12 mouse cellular contexts compared by ENCODE assay signal in the genomic region with DNA sequence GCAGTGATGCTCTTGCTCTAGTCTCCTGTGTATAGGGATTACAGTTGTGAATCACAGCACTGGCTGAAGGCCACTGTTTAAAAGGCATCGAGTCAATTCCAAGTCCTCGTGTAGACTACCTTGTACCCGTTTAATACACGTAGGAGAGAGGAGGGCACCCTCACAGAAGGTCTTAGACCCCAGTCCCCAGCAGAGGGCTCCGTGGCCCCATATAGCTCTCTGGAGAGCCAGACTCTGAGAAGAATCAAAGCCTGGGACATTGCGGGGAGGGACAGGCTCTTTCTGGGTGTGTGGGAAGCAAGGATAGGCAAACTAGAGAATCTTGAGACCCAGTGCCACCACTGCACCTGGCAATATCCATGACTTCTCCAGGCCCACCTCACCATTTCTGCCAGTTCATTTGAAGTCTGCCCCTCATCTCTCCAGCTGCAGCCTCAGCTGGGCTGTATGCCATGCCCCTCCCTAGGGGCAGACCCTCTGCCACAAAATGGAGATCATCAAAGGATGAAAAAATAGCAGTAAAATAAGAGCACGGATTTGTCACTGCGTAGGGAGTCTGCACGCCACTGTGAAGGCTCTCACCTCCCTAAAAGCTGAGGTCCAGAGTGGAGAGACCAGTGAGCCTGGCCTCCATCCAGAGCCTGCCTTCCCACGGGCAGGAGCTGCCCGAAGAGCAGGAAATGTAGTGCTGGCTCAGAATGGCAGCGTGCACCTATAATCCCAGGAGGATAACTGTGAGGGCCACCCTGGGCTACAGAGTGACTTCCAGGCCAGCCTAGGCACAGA. TPM values are rescaled to one million over a fixed set of nuclear protein-coding genes. Genes with fewer than 3 reads are reported as not detected.
DNase-seq lines count a peak whose midpoint lies in the region; ATAC-seq and TF ChIP-seq lines count a peak whose summit lies in the region.
"Had no signal": no experiment of that assay in that cellular context is flagged by ENCODE, and none has a peak within 500 bp of the region (broad histone marks: within the 10 kb centered on the region; RNA-seq: fewer than 3 reads in every experiment).

No protein-coding gene starts in this region.

- no peak overlapping the region for H3K4me3 ChIP-seq in CH12.LX (replicated peaks in 1 of 3; ENCODE audit: low read depth in 2 of 3, low read length in 2 of 3, poor library complexity in 1 of 3)
- H3K4me3 ChIP-seq in hindbrain, embryonic 15.5 days = peak overlapping the region; percentile 68; the same call in 1 of the 2 replicates
- H3K4me3 ChIP-seq: kidney, embryonic 15.5 days; lung, embryonic 15.5 days had no signal

- no peaks in the 10 kb centered on the region for H3K79me2 ChIP-seq in CH12.LX (replicated peaks; ENCODE audit: control insufficient read depth, extremely low read depth, insufficient read depth, poor library complexity, severe bottlenecking)

- H3K9me3 ChIP-seq in CH12.LX (replicated peaks; ENCODE audit: low read length) = no peaks in the 10 kb centered on the region
- no peaks in the 10 kb centered on the region for H3K9me3 ChIP-seq in hindbrain, embryonic 15.5 days
- H3K9me3 ChIP-seq: kidney, embryonic 15.5 days; lung, embryonic 15.5 days had no signal

- no peak for TF ChIP-seq CTCF in CH12.LX (conservative IDR thresholded peaks at IDR 0.05 in 1 of 2, IDR thresholded peaks at IDR 0.05 in 1 of 2; ENCODE audit: low read depth in 2 of 2, low read length in 2 of 2)
- TF ChIP-seq CTCF in brain, embryonic 14.5 days (IDR thresholded peaks at IDR 0.05; ENCODE audit: borderline replicate concordance, extremely low read depth, insufficient read depth, insufficient read length) = peak; percentile 13; the same call in 1 of the 2 replicates

- ATAC-seq in hindbrain, embryonic 15.5 days (ENCODE audit: low FRiP score, low read depth) = no peak
- no peak for ATAC-seq in monocyte, adult 5-6 weeks (replicated peaks; ENCODE audit: insufficient number of reproducible peaks, low FRiP score, low TSS enrichment, poor library complexity, severe bottlenecking)

- TF ChIP-seq POLR2A in CH12.LX (IDR thresholded peaks at IDR 0.05; ENCODE audit: low read depth, low read length) = no peak
- TF ChIP-seq POLR2A in brain, embryonic 14.5 days (IDR thresholded peaks at IDR 0.05; ENCODE audit: borderline replicate concordance, extremely low read depth, insufficient read depth, insufficient read length, poor library complexity, severe bottlenecking) = no peak

- no peak for TF ChIP-seq EP300 in CH12.LX (IDR thresholded peaks at IDR 0.05; ENCODE audit: low read length)

- H3K4me2 ChIP-seq in CH12.LX (ENCODE audit: insufficient read depth, low read depth, poor library complexity, severe bottlenecking) = no peak overlapping the region
- peak overlapping the region; percentile 83 for H3K4me2 ChIP-seq in hindbrain, embryonic 15.5 days
- H3K4me2 ChIP-seq: kidney, embryonic 15.5 days; lung, embryonic 15.5 days had no signal

- in situ Hi-C loops in CH12.LX (cut with MboI; ENCODE audit: low pct_ligation_motif_present, low pct_unique_long_range_greater_than_20kb, low sequenced_read_pairs) = no loop called here

- peak; percentile 34 for DNase-seq in heart, postnatal 4 days
- DNase-seq in heart, postnatal 25 days (ENCODE audit: low spot score) = no peak
- no peak for DNase-seq in CH12.LX (ENCODE audit: extremely low read depth)
- no peak for DNase-seq in brain, embryonic 14.5 days (ENCODE audit: low read depth)
- no peak for DNase-seq in lung, postnatal 36 days
- DNase-seq: thymus, postnatal 36 days had no signal

- no peaks in the 10 kb centered on the region for H3K4me1 ChIP-seq in CH12.LX (ENCODE audit: control insufficient read depth in 1 of 2, insufficient read depth in 2 of 2)
- H3K4me1 ChIP-seq in hindbrain, embryonic 15.5 days (replicated peaks) = peaks cover 67% of the 10 kb centered on the region

- H3K27me3 ChIP-seq in CH12.LX (replicated peaks) = peaks cover 83% of the 10 kb centered on the region
- H3K27me3 ChIP-seq in hindbrain, embryonic 15.5 days = no peaks in the 10 kb centered on the region

- H3K9ac ChIP-seq in CH12.LX (ENCODE audit: insufficient read depth, low read depth) = no peak overlapping the region
- H3K9ac ChIP-seq in hindbrain, embryonic 15.5 days = peak overlapping the region; percentile 1; the same call in 1 of the 2 replicates
- H3K9ac ChIP-seq: kidney, embryonic 15.5 days; lung, embryonic 15.5 days had no signal

- H3K36me3 ChIP-seq in CH12.LX (replicated peaks in 1 of 2; ENCODE audit: control insufficient read depth in 1 of 2, insufficient read depth in 1 of 2, low read length in 1 of 2) = no peaks in the 10 kb centered on the region
- peaks cover 35% of the 10 kb centered on the region for H3K36me3 ChIP-seq in hindbrain, embryonic 15.5 days
- H3K36me3 ChIP-seq: kidney, embryonic 15.5 days; lung, embryonic 15.5 days had no signal

- WGBS in hindbrain, embryonic 15.5 days = 41% methylated on average over 12 of the region's 12 CpGs

- dilution Hi-C loops in CH12.LX (cut with MboI; ENCODE audit: extremely low pct_ligation_motif_present, extremely low pct_unique_long_range_greater_than_20kb, low sequenced_read_pairs) = no loop called here

- intact Hi-C loops in heart, postnatal 25 days (cut with DNase I) = loop anchor here (2.0 kb wide), 1 partner anchor 33 kb away; no protein-coding TSS in a partner anchor

- TF ChIP-seq RAD21 in CH12.LX (IDR thresholded peaks at IDR 0.05; ENCODE audit: low read depth, low read length) = no peak

- no peak overlapping the region for H3K27ac ChIP-seq in CH12.LX (ENCODE audit: insufficient read depth, low read depth)
- peak overlapping the region; percentile 4; the same call in 1 of the 2 replicates for H3K27ac ChIP-seq in hindbrain, embryonic 15.5 days (replicated peaks)
- H3K27ac ChIP-seq: kidney, embryonic 15.5 days; lung, embryonic 15.5 days had no signal

TF ChIP-seq in CH12.LX, 34 proteins besides CTCF, POLR2A, EP300 and RAD21:
- TF ChIP-seq SMC3 (IDR thresholded peaks at IDR 0.05; ENCODE audit: low read depth, low read length) = peak; percentile 5; the same call in 1 of the 2 replicates
- no peak for TF ChIP-seq IRF4 (IDR thresholded peaks at IDR 0.05; ENCODE audit: low read depth, low read length)

RNA-seq across cellular contexts. Expression of a gene that starts 17.4 kb away (rescaled TPM):
- total RNA-seq in heart, postnatal 4 days (2021) = 10 to 100 TPM; 50.2 to 51.9 TPM
- total RNA-seq in heart, postnatal 25 days (2021) = 10 to 100 TPM; 27.9 to 32.7 TPM
- total RNA-seq in CH12.LX (2012; rRNA removed) (0.04 TPM in 1 of 2 replicates, not detected in the other), CH12.LX (2014; rRNA removed) (not detected in 2 replicates)
- polyA plus RNA-seq in CH12.LX (2012; ENCODE audit: insufficient read length, low read depth) = not detected in 2 replicates
- polyA plus RNA-seq in brain, embryonic 14.5 days (2012; rRNA removed) = 302 and 372 TPM in 2 replicates
- polyA plus RNA-seq in hindbrain, embryonic 15.5 days (2015; fragmentation: Nextera tagmentation; extraction: Ambion mirVana) = 16.7 and 16.9 TPM in 2 replicates
- not detected in 3 replicates for total RNA-seq in monocyte, adult 5-6 weeks (2017)

RNA-seq across cellular contexts. Expression of a gene that starts 18.9 kb away (rescaled TPM):
- 1 to 10 TPM; 2.2 TPM for total RNA-seq in heart, postnatal 4 days (2021)
- 1 to 10 TPM in 1 of 2 experiments, under 1 TPM in 1; 0.70 to 1.3 TPM for total RNA-seq in heart, postnatal 25 days (2021)
- total RNA-seq in CH12.LX (2012; rRNA removed) (not detected in 2 replicates), CH12.LX (2014; rRNA removed) (not detected in 2 replicates)
- not detected in 2 replicates for polyA plus RNA-seq in CH12.LX (2012; ENCODE audit: insufficient read length, low read depth)
- polyA plus RNA-seq in brain, embryonic 14.5 days (2012; rRNA removed) = 29.8 and 30.6 TPM in 2 replicates
- 3.7 and 5.0 TPM in 2 replicates for polyA plus RNA-seq in hindbrain, embryonic 15.5 days (2015; fragmentation: Nextera tagmentation; extraction: Ambion mirVana)
- total RNA-seq in monocyte, adult 5-6 weeks (2017) = not detected in 3 replicates
- total RNA-seq: ES-E14 had no signal
- polyA plus RNA-seq: spleen, adult 2 months had no signal

RNA-seq across cellular contexts. Expression of a gene that starts 21.5 kb away (rescaled TPM):
- 10 to 100 TPM; 71.8 to 81.4 TPM for total RNA-seq in heart, postnatal 4 days (2021)
- total RNA-seq in heart, postnatal 25 days (2021) = 100 to 1,000 TPM; 158 to 161 TPM
- total RNA-seq in CH12.LX (2012; rRNA removed) = 53.0 and 57.7 TPM in 2 replicates
- 23.4 and 33.9 TPM in 2 replicates for total RNA-seq in CH12.LX (2014; rRNA removed)
- polyA plus RNA-seq in CH12.LX (2012; ENCODE audit: insufficient read length, low read depth) = 45.9 and 54.8 TPM in 2 replicates
- polyA plus RNA-seq in brain, embryonic 14.5 days (2012; rRNA removed) = 70.6 and 118 TPM in 2 replicates
- polyA plus RNA-seq in hindbrain, embryonic 15.5 days (2015; fragmentation: Nextera tagmentation; extraction: Ambion mirVana) = 44.0 and 45.7 TPM in 2 replicates
- 12.9 to 40.9 TPM (median 17.1 TPM) in 3 replicates for total RNA-seq in monocyte, adult 5-6 weeks (2017)

RNA-seq across cellular contexts. Expression of a gene that starts 50.1 kb away (rescaled TPM):
- 10 to 100 TPM; 91.4 to 93.4 TPM for total RNA-seq in heart, postnatal 4 days (2021)
- 10 to 100 TPM; 96.9 to 99.6 TPM for total RNA-seq in heart, postnatal 25 days (2021)
- total RNA-seq in CH12.LX (2012; rRNA removed) (25.9 and 32.4 TPM in 2 replicates), CH12.LX (2014; rRNA removed) (14.1 and 14.4 TPM in 2 replicates)
- 42.7 and 49.1 TPM in 2 replicates for polyA plus RNA-seq in CH12.LX (2012; ENCODE audit: insufficient read length, low read depth)
- polyA plus RNA-seq in brain, embryonic 14.5 days (2012; rRNA removed) = 218 and 287 TPM in 2 replicates
- polyA plus RNA-seq in hindbrain, embryonic 15.5 days (2015; fragmentation: Nextera tagmentation; extraction: Ambion mirVana) = 148 and 165 TPM in 2 replicates
- 21.7 to 29.0 TPM (median 23.3 TPM) in 3 replicates for total RNA-seq in monocyte, adult 5-6 weeks (2017)

RNA-seq across cellular contexts. Expression of a gene that starts 50.1 kb away (rescaled TPM):
- 1 to 10 TPM; 6.3 to 6.7 TPM for total RNA-seq in heart, postnatal 4 days (2021)
- total RNA-seq in heart, postnatal 25 days (2021) = 1 to 10 TPM; 3.7 to 4.0 TPM
- total RNA-seq in CH12.LX (2012; rRNA removed) (1.2 and 1.3 TPM in 2 replicates), CH12.LX (2014; rRNA removed) (not detected in 2 replicates)
- polyA plus RNA-seq in CH12.LX (2012; ENCODE audit: insufficient read length, low read depth) = 0.33 and 0.39 TPM in 2 replicates
- polyA plus RNA-seq in brain, embryonic 14.5 days (2012; rRNA removed) = 31.7 and 47.3 TPM in 2 replicates
- polyA plus RNA-seq in hindbrain, embryonic 15.5 days (2015; fragmentation: Nextera tagmentation; extraction: Ambion mirVana) = 21.3 and 23.6 TPM in 2 replicates
- total RNA-seq in monocyte, adult 5-6 weeks (2017) = 2.0 TPM in 1 of 3 replicates, not detected in the others

Comparison
In these comparisons a context has a peak if more than half of its experiments do, and no peak if none do; other contexts are left out.
1. RNA of a gene that starts 17.4 kb away (total RNA-seq): 50.2 to 51.9 TPM in heart, postnatal 4 days and 27.9 to 32.7 TPM in heart, postnatal 25 days; 0.04 TPM in CH12.LX and not detected in monocyte, adult 5-6 weeks; every median in the first group is over 10 times any median in the second.